Mouse (Mus musculus): ENCODE measurements around the gene Gm11595. TPM values are rescaled to one million over a fixed set of nuclear protein-coding genes. Genes with fewer than 3 reads are reported as not detected.

The Gm11595 gene
- polyA plus RNA-seq, 1 experiment from 2014 or later, result not detected

DNA sequence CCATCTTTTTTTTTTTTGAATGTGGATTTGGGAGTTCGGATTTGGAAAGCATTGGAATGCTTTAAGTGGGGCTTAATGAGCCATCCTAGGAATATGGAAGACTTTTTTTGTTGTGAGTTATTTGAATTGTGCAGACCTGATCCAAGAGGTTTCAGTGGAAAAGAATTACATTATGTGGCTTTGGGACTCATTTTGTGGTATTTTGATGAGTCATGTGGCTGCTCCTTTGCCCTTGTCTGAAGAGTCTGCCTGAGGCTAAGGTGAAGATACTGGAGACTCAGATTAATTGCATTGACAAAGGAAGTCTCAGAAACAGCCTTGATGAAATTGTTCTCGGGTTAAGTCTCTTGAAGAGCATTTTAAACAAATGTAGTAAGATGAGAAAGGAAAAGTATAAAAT is 4.3 kb downstream of the Gm11595 start:
- Histone ChIP-seq H3K36me3 (ENCODE audit: control insufficient read depth, insufficient read depth) (no peaks in the 10 kb centered on the region), H3K4me3 (ENCODE audit: low read length) (no peak overlapping the region), H3K27ac (ENCODE audit: low read length) (no peak overlapping the region), H3K27me3 (ENCODE audit: control insufficient read depth, insufficient read depth, low read length) (no peaks in the 10 kb centered on the region), H3K9me3 (replicated peaks; ENCODE audit: control insufficient read depth, low read length) (no peaks in the 10 kb centered on the region), H3K9ac (ENCODE audit: low read length) (no peak overlapping the region), H3K4me1 (ENCODE audit: control insufficient read depth, insufficient read depth, low read length) (no peaks in the 10 kb centered on the region), H3K4me2 (ENCODE audit: low read depth, low read length) (no peak overlapping the region)
- no peak for ATAC-seq (replicated peaks; ENCODE audit: extremely low read depth, insufficient read depth, low FRiP score)
- WGBS, result 63% methylated on average over 2 of the region's 2 CpGs

DNA sequence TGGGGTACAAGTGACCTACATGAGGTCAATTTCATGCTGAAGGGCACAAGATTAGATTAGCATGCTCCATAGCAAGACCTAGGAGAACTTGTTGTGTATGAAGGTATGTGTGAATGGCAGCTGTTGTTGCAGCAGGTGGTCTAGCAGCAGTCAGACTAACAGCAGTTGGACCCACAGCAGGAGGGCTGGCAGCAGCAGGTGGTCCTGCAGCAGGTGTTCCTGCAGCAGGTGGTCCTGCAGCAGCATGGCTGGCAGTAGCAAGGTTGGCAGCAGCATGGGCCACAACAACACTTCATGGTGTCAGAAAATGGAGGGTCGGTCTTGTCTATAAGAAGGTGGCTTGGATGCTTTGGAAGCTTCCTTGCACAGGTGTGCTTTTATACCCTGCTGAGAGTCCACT is 13.8 kb downstream of the Gm11595 start:
- Histone ChIP-seq H3K9ac (ENCODE audit: low read length) (no peak overlapping the region), H3K27me3 (ENCODE audit: control insufficient read depth, insufficient read depth, low read length) (no peaks in the 10 kb centered on the region), H3K4me2 (ENCODE audit: low read depth, low read length) (no peak overlapping the region), H3K36me3 (ENCODE audit: control insufficient read depth, insufficient read depth) (no peaks in the 10 kb centered on the region), H3K9me3 (replicated peaks; ENCODE audit: control insufficient read depth, low read length) (no peaks in the 10 kb centered on the region), H3K4me1 (ENCODE audit: control insufficient read depth, insufficient read depth, low read length) (no peaks in the 10 kb centered on the region), H3K4me3 (ENCODE audit: low read length) (no peak overlapping the region), H3K27ac (ENCODE audit: low read length) (no peak overlapping the region)
- 69% methylated on average over 1 of the region's 1 CpGs for WGBS
- ATAC-seq (replicated peaks; ENCODE audit: extremely low read depth, insufficient read depth, low FRiP score), result no peak

DNA sequence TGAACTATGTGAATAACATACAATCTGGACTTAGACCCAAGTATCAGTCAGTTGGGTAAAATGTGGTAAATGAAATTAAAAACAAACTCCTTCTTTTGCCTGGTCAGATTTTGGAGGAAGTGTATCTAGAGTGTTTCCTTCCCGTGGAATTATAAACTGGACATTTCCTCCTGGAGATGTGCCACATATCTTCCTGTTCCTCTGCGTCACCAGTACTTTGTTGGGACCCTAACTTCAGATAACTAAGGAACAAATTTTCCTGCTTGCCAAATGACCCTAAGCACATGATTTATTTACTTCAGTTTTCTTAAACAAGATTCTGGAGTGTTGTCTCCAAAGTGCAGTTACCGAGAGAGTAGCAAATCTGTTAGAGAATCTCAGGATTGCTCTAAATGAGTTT is 28.7 kb downstream of the Gm11595 start:
- Histone ChIP-seq H3K4me2 (ENCODE audit: low read depth, low read length) (no peak overlapping the region), H3K4me1 (ENCODE audit: control insufficient read depth, insufficient read depth, low read length) (no peaks in the 10 kb centered on the region), H3K9me3 (replicated peaks; ENCODE audit: control insufficient read depth, low read length) (no peaks in the 10 kb centered on the region), H3K36me3 (ENCODE audit: control insufficient read depth, insufficient read depth) (no peaks in the 10 kb centered on the region), H3K4me3 (ENCODE audit: low read length) (no peak overlapping the region), H3K9ac (ENCODE audit: low read length) (no peak overlapping the region), H3K27me3 (ENCODE audit: control insufficient read depth, insufficient read depth, low read length) (no peaks in the 10 kb centered on the region), H3K27ac (ENCODE audit: low read length) (no peak overlapping the region)
- WGBS, result 68% methylated on average over 3 of the region's 3 CpGs
- ATAC-seq (replicated peaks; ENCODE audit: extremely low read depth, insufficient read depth, low FRiP score), result no peak

DNA sequence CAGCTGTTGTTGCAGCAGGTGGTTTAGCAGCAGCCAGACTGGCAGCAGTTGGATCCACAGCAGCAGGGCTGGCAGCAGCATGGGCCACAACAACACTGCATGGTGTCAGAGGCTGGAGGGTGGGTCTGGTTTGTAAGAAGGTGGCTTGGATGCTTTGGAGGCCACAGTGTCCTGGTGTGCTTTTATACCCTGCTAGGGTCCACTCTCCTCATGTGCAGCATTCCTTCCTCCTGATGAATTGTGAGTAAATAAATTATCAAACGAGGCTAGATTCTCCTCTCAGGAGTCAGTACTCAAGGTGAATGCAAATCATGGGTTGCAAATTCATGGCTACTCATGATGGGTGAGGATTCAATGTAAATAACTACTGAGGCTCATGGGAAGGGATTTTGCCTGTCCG is 38.5 kb downstream of the Gm11595 start, which contains the start of gene Gm14180:
Gm14180 (minus strand) TSS at position 101 of the 400 bp plus-strand sequence.
- H3K9me3 ChIP-seq (replicated peaks; ENCODE audit: control insufficient read depth, low read length), result no peaks in the 10 kb centered on the region
- WGBS, result 55% methylated on average over 2 of the region's 2 CpGs
- H3K9ac ChIP-seq (ENCODE audit: low read length), result no peak within 1 kb of the TSS
- no peak within 1 kb of the TSS for H3K27ac ChIP-seq (ENCODE audit: low read length)
- ATAC-seq (replicated peaks; ENCODE audit: extremely low read depth, insufficient read depth, low FRiP score), result no peak
- no peaks in the 10 kb centered on the region for H3K4me1 ChIP-seq (ENCODE audit: control insufficient read depth, insufficient read depth, low read length)
- no peaks in the 10 kb centered on the region for H3K36me3 ChIP-seq (ENCODE audit: control insufficient read depth, insufficient read depth)
- no peak within 1 kb of the TSS for H3K4me2 ChIP-seq (ENCODE audit: low read depth, low read length)
- H3K4me3 ChIP-seq (ENCODE audit: low read length), result no peak within 1 kb of the TSS
- H3K27me3 ChIP-seq (ENCODE audit: control insufficient read depth, insufficient read depth, low read length), result no peaks in the 10 kb centered on the region

DNA sequence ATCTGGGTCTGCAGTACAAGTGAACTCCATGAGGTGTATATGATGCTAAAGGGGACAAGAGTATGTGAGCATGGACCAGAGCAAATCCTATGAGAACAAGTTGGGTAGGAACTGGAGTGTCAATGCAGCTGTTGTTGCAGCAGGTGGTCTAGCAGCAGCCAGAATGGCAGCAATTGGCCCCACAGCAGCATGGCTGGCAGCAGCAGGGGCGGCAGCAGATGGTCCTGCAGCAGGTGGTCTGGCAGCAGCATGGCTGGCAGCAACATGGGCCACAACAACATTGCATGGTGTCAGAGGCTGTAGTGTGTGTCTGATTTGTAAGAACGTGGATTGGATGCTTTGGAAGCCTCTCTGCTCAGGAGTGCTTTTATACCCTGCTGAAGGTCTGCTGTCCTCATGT is 48.7 kb downstream of the Gm11595 start:
- ATAC-seq (replicated peaks; ENCODE audit: extremely low read depth, insufficient read depth, low FRiP score), result no peak
- H3K27ac ChIP-seq (ENCODE audit: low read length), result no peak overlapping the region
- 67% methylated on average over 2 of the region's 2 CpGs for WGBS

More for the DNA sequence above, 48.7 kb downstream of the Gm11595 start:
- no peaks in the 10 kb centered on the region for H3K9me3 ChIP-seq (replicated peaks; ENCODE audit: control insufficient read depth, low read length)
- H3K9ac ChIP-seq (ENCODE audit: low read length), result no peak overlapping the region
- H3K4me2 ChIP-seq (ENCODE audit: low read depth, low read length), result no peak overlapping the region
- no peaks in the 10 kb centered on the region for H3K27me3 ChIP-seq (ENCODE audit: control insufficient read depth, insufficient read depth, low read length)
- H3K36me3 ChIP-seq (ENCODE audit: control insufficient read depth, insufficient read depth), result no peaks in the 10 kb centered on the region
- H3K4me3 ChIP-seq (ENCODE audit: low read length), result no peak overlapping the region
- no peaks in the 10 kb centered on the region for H3K4me1 ChIP-seq (ENCODE audit: control insufficient read depth, insufficient read depth, low read length)

Other genes with a start within 250 kb of the Gm11595 start
- not detected in 2 replicates for gene Krt40, start 229.8 kb downstream of the Gm11595 start, polyA plus RNA-seq (2015; fragmentation: Nextera tagmentation; extraction: Ambion mirVana)
- gene Krtap3-3, start 222.0 kb downstream of the Gm11595 start, polyA plus RNA-seq (2015; fragmentation: Nextera tagmentation; extraction: Ambion mirVana), result not detected in 2 replicates
- gene Krtap3-2, start 216.1 kb downstream of the Gm11595 start, polyA plus RNA-seq (2015; fragmentation: Nextera tagmentation; extraction: Ambion mirVana), result not detected in 2 replicates
- gene Gm11939, start 213.4 kb downstream of the Gm11595 start, polyA plus RNA-seq (2015; fragmentation: Nextera tagmentation; extraction: Ambion mirVana), result not detected in 2 replicates
- gene Krtap3-1, start 206.3 kb downstream of the Gm11595 start, polyA plus RNA-seq (2015; fragmentation: Nextera tagmentation; extraction: Ambion mirVana), result not detected in 2 replicates
- not detected in 2 replicates for gene Krtap1-5, start 191.9 kb downstream of the Gm11595 start, polyA plus RNA-seq (2015; fragmentation: Nextera tagmentation; extraction: Ambion mirVana)
- gene Krtap1-4, start 189.3 kb downstream of the Gm11595 start, polyA plus RNA-seq (2015; fragmentation: Nextera tagmentation; extraction: Ambion mirVana), result not detected in 2 replicates
- gene Krtap1-3, start 181.6 kb downstream of the Gm11595 start, polyA plus RNA-seq (2015; fragmentation: Nextera tagmentation; extraction: Ambion mirVana), result not detected in 2 replicates
- gene Krtap9-3, start 174.8 kb downstream of the Gm11595 start, polyA plus RNA-seq (2015; fragmentation: Nextera tagmentation; extraction: Ambion mirVana), result not detected in 2 replicates
- gene Gm11938, start 169.6 kb downstream of the Gm11595 start, polyA plus RNA-seq (2015; fragmentation: Nextera tagmentation; extraction: Ambion mirVana), result not detected in 2 replicates
- not detected in 2 replicates for gene Gm11937, start 162.7 kb downstream of the Gm11595 start, polyA plus RNA-seq (2015; fragmentation: Nextera tagmentation; extraction: Ambion mirVana)
- gene Krtap2-4, start 158.1 kb downstream of the Gm11595 start, polyA plus RNA-seq (2015; fragmentation: Nextera tagmentation; extraction: Ambion mirVana), result not detected in 2 replicates
- gene Gm11562, start 152.5 kb downstream of the Gm11595 start, polyA plus RNA-seq (2015; fragmentation: Nextera tagmentation; extraction: Ambion mirVana), result not detected in 2 replicates
- gene Krtap4-1, start 144.7 kb downstream of the Gm11595 start, polyA plus RNA-seq (2015; fragmentation: Nextera tagmentation; extraction: Ambion mirVana), result not detected in 2 replicates
- not detected in 2 replicates for gene Krtap4-2, start 137.8 kb downstream of the Gm11595 start, polyA plus RNA-seq (2015; fragmentation: Nextera tagmentation; extraction: Ambion mirVana)
- gene Krtap4-7, start 128.8 kb downstream of the Gm11595 start, polyA plus RNA-seq (2015; fragmentation: Nextera tagmentation; extraction: Ambion mirVana), result not detected in 2 replicates
- gene Gm11555, start 122.7 kb downstream of the Gm11595 start, polyA plus RNA-seq (2015; fragmentation: Nextera tagmentation; extraction: Ambion mirVana), result not detected in 2 replicates
- not detected in 2 replicates for gene Gm11563, start 114.0 kb downstream of the Gm11595 start, polyA plus RNA-seq (2015; fragmentation: Nextera tagmentation; extraction: Ambion mirVana)
- gene Krtap4-6, start 107.0 kb downstream of the Gm11595 start, polyA plus RNA-seq (2015; fragmentation: Nextera tagmentation; extraction: Ambion mirVana), result not detected in 2 replicates
- not detected in 2 replicates for gene Gm14190, start 82.2 kb downstream of the Gm11595 start, polyA plus RNA-seq (2015; fragmentation: Nextera tagmentation; extraction: Ambion mirVana)
- gene Gm14180, start 38.6 kb downstream of the Gm11595 start, polyA plus RNA-seq (2015; fragmentation: Nextera tagmentation; extraction: Ambion mirVana), result not detected in 2 replicates
- not detected in 2 replicates for gene Krtap4-8, start 7.8 kb upstream of the Gm11595 start, polyA plus RNA-seq (2015; fragmentation: Nextera tagmentation; extraction: Ambion mirVana)
- not detected in 2 replicates for gene Krtap4-9, start 12.3 kb upstream of the Gm11595 start, polyA plus RNA-seq (2015; fragmentation: Nextera tagmentation; extraction: Ambion mirVana)
- not detected in 2 replicates for gene Gm11596, start 20.6 kb upstream of the Gm11595 start, polyA plus RNA-seq (2015; fragmentation: Nextera tagmentation; extraction: Ambion mirVana)
- not detected in 2 replicates for gene Gm11569, start 26.0 kb upstream of the Gm11595 start, polyA plus RNA-seq (2015; fragmentation: Nextera tagmentation; extraction: Ambion mirVana)
- gene Gm11554, start 31.5 kb upstream of the Gm11595 start, polyA plus RNA-seq (2015; fragmentation: Nextera tagmentation; extraction: Ambion mirVana), result not detected in 2 replicates
- gene Krtap4-13, start 37.0 kb upstream of the Gm11595 start, polyA plus RNA-seq (2015; fragmentation: Nextera tagmentation; extraction: Ambion mirVana), result not detected in 2 replicates
- gene Gm11564, start 42.8 kb upstream of the Gm11595 start, polyA plus RNA-seq (2015; fragmentation: Nextera tagmentation; extraction: Ambion mirVana), result not detected in 2 replicates
- gene 2300003K06Rik, start 65.2 kb upstream of the Gm11595 start, polyA plus RNA-seq (2015; fragmentation: Nextera tagmentation; extraction: Ambion mirVana), result not detected in 2 replicates
- not detected in 2 replicates for gene Krtap4-16, start 78.7 kb upstream of the Gm11595 start, polyA plus RNA-seq (2015; fragmentation: Nextera tagmentation; extraction: Ambion mirVana)
- not detected in 2 replicates for gene Gm11568, start 85.0 kb upstream of the Gm11595 start, polyA plus RNA-seq (2015; fragmentation: Nextera tagmentation; extraction: Ambion mirVana)
- gene Gm11559, start 91.6 kb upstream of the Gm11595 start, polyA plus RNA-seq (2015; fragmentation: Nextera tagmentation; extraction: Ambion mirVana), result not detected in 2 replicates
- gene Krtap9-1, start 100.5 kb upstream of the Gm11595 start, polyA plus RNA-seq (2015; fragmentation: Nextera tagmentation; extraction: Ambion mirVana), result not detected in 2 replicates
- not detected in 2 replicates for gene Gm11567, start 106.3 kb upstream of the Gm11595 start, polyA plus RNA-seq (2015; fragmentation: Nextera tagmentation; extraction: Ambion mirVana)
- not detected in 2 replicates for gene Krtap31-1, start 135.0 kb upstream of the Gm11595 start, polyA plus RNA-seq (2015; fragmentation: Nextera tagmentation; extraction: Ambion mirVana)
- gene Gm11565, start 141.8 kb upstream of the Gm11595 start, polyA plus RNA-seq (2015; fragmentation: Nextera tagmentation; extraction: Ambion mirVana), result not detected in 2 replicates
- gene Krtap31-2, start 163.4 kb upstream of the Gm11595 start, polyA plus RNA-seq (2015; fragmentation: Nextera tagmentation; extraction: Ambion mirVana), result not detected in 2 replicates
- gene Krtap9-5, start 175.6 kb upstream of the Gm11595 start, polyA plus RNA-seq (2015; fragmentation: Nextera tagmentation; extraction: Ambion mirVana), result not detected in 2 replicates
- gene Krtap29-1, start 206.1 kb upstream of the Gm11595 start, polyA plus RNA-seq (2015; fragmentation: Nextera tagmentation; extraction: Ambion mirVana), result not detected in 2 replicates
- gene Krtap16-1, start 213.7 kb upstream of the Gm11595 start, polyA plus RNA-seq (2015; fragmentation: Nextera tagmentation; extraction: Ambion mirVana), result not detected in 2 replicates
- gene Krtap17-1, start 221.1 kb upstream of the Gm11595 start, polyA plus RNA-seq (2015; fragmentation: Nextera tagmentation; extraction: Ambion mirVana), result 0.27 TPM in 1 of 2 replicates, not detected in the other
- gene Krt33a, start 243.3 kb upstream of the Gm11595 start, polyA plus RNA-seq (2015; fragmentation: Nextera tagmentation; extraction: Ambion mirVana), result not detected in 2 replicates